Mouse (Mus musculus) small intestine, adult 10 weeks (tissue): ENCODE results near the gene Cstf2t. TPM values are rescaled to one million over a fixed set of nuclear protein-coding genes. Genes with fewer than 3 reads are reported as not detected.

Experiments
- polyA plus RNA-seq: library from polyadenylated mRNA; stranded (reverse); fragments of 350-450 nt; fragmentation: Illumina TruSeq; extraction: RNeasy Lipid Tissue Mini Kit (QIAGEN cat#74804); gene quantifications from one replicate; pipeline ENCODE4 v1.2.3, GENCODE M21; 2014; ENCODE audit warnings: low replicate concordance

Gene Cstf2t
- polyA plus RNA-seq, result 38.6 TPM

GRCm38 (mm10) chr19:31082662-31083429 is at the start of gene Cstf2t:
Gene Cstf2t (plus strand): TSS chr19:31082837.

